Mouse (Mus musculus) kidney, embryonic 15.5 days (tissue): Measurements from ENCODE around the gene Cant1. TPM values are rescaled to one million over a fixed set of nuclear protein-coding genes. Genes with fewer than 3 reads are reported as not detected.

Experiments
- ATAC-seq: fragments of 200-750 bp; cut with Nextera tagmentation; replicated peaks from 2 replicates; pipeline ENCODE4 v1.8.0; 2017; ENCODE audit warnings: moderate TSS enrichment; ENCODE audit not compliant: low FRiP score
- H3K27ac ChIP-seq: fragments of 300-500 bp; sonication (generic); 2 replicates; pipeline ENCODE4 v1.5.1; 2015; ENCODE audit warnings: mild to moderate bottlenecking, inconsistent platforms
- H3K27me3 ChIP-seq: fragments of 300-500 bp; sonication (generic); 2 replicates; pipeline ENCODE4 v1.6.1; 2015; ENCODE audit warnings: inconsistent platforms
- H3K36me3 ChIP-seq: fragments of 300-500 bp; sonication (generic); 2 replicates; pipeline ENCODE4 v1.6.1; 2015; ENCODE audit warnings: inconsistent platforms
- H3K4me1 ChIP-seq: fragments of 300-500 bp; sonication (generic); 2 replicates; pipeline ENCODE4 v1.6.1; 2015; ENCODE audit warnings: inconsistent platforms
- H3K4me2 ChIP-seq: fragments of 300-500 bp; sonication (generic); 2 replicates; pipeline ENCODE4 v1.6.1; 2015; ENCODE audit warnings: moderate library complexity, mild to moderate bottlenecking, inconsistent platforms
- H3K4me3 ChIP-seq: fragments of 300-500 bp; sonication (generic); replicated peaks from 2 replicates; pipeline ENCODE4 v1.5.1; 2015; ENCODE audit warnings: mild to moderate bottlenecking, inconsistent platforms
- H3K9ac ChIP-seq: fragments of 300-500 bp; sonication (generic); 2 replicates; pipeline ENCODE4 v1.6.1; 2015; ENCODE audit warnings: mild to moderate bottlenecking, inconsistent platforms
- H3K9me3 ChIP-seq: fragments of 300-500 bp; sonication (generic); replicated peaks from 2 replicates; pipeline ENCODE4 v1.6.1; 2016; ENCODE audit warnings: inconsistent platforms
- WGBS: fragments of 180-500 bp; shearing (Covaris S2); methylation state at CpG from one replicate; pipeline ENCODE4 v1.1.7; 2015; ENCODE audit warnings: mixed read lengths; 5-methylcytosine and 5-hydroxymethylcytosine counted together
- polyA plus RNA-seq: library from polyadenylated mRNA; unstranded; fragments of >200 nt; fragmentation: Nextera tagmentation; extraction: Ambion mirVana; gene quantifications from 2 replicates; pipeline ENCODE4 v1.2.1, GENCODE M21; 2015

Gene Cant1
- polyA plus RNA-seq, 1 experiment from 2014 or later = 32.9 TPM

- no peaks in the 10 kb centered on the region for H3K9me3 ChIP-seq
- H3K27ac ChIP-seq = peak overlapping the region; percentile 76
- peaks cover 67% of the 10 kb centered on the region for H3K4me1 ChIP-seq
- 4% methylated on average over 11 of the region's 11 CpGs for WGBS
- ATAC-seq = peak; percentile 46; the same call in 1 of the 2 replicates
- peak overlapping the region; percentile 65 for H3K4me2 ChIP-seq
- H3K9ac ChIP-seq = peak overlapping the region; percentile 36; the same call in 1 of the 2 replicates
- peak overlapping the region; percentile 39 for H3K4me3 ChIP-seq
- peaks cover 13% of the 10 kb centered on the region; the same call in 1 of the 2 replicates for H3K27me3 ChIP-seq
- no peaks in the 10 kb centered on the region for H3K36me3 ChIP-seq
These were observed 9.6 kb upstream of the Cant1 start for GRCm38 (mm10) chr11:118428460-118428868.

GRCm38 (mm10) chr11:118427986-118428385 is 9.1 kb upstream of the Cant1 start, which contains the start of gene C1qtnf1:
C1qtnf1 (plus strand) TSS chr11:118428203.
- H3K4me1 ChIP-seq = peaks cover 64% of the 10 kb centered on the region
- H3K4me3 ChIP-seq = peak within 1 kb of the TSS; percentile 39
- H3K27ac ChIP-seq = peak within 1 kb of the TSS; percentile 76
- H3K9me3 ChIP-seq = no peaks in the 10 kb centered on the region
- H3K36me3 ChIP-seq = no peaks in the 10 kb centered on the region
- H3K9ac ChIP-seq = peak within 1 kb of the TSS; percentile 36; the same call in 1 of the 2 replicates
- peaks cover 13% of the 10 kb centered on the region; the same call in 1 of the 2 replicates for H3K27me3 ChIP-seq
- 0% methylated on average over 8 of the region's 8 CpGs for WGBS
- H3K4me2 ChIP-seq = peak within 1 kb of the TSS; percentile 65
- no peak for ATAC-seq

GRCm38 (mm10) chr11:118427266-118427779 is 8.4 kb upstream of the Cant1 start:
- H3K27me3 ChIP-seq = peaks cover 13% of the 10 kb centered on the region; the same call in 1 of the 2 replicates
- H3K4me3 ChIP-seq = no peak overlapping the region
- H3K36me3 ChIP-seq = no peaks in the 10 kb centered on the region
- peak overlapping the region; percentile 76; the same call in 1 of the 2 replicates for H3K27ac ChIP-seq
- WGBS = 21% methylated on average over 3 of the region's 3 CpGs
- H3K9me3 ChIP-seq = no peaks in the 10 kb centered on the region
- peak overlapping the region; percentile 65 for H3K4me2 ChIP-seq
- peaks cover 61% of the 10 kb centered on the region for H3K4me1 ChIP-seq
- ATAC-seq = no peak
- no peak overlapping the region for H3K9ac ChIP-seq

- Histone ChIP-seq H3K4me1 (peaks cover 56% of the 10 kb centered on the region), H3K4me2 (no peak overlapping the region), H3K36me3 (no peaks in the 10 kb centered on the region), H3K9me3 (no peaks in the 10 kb centered on the region), H3K4me3 (no peak overlapping the region), H3K27ac (no peak overlapping the region), H3K9ac (no peak overlapping the region), H3K27me3 (peaks cover 13% of the 10 kb centered on the region; the same call in 1 of the 2 replicates)
- 76% methylated on average over 5 of the region's 5 CpGs for WGBS
- ATAC-seq = no peak
These were observed 7.9 kb upstream of the Cant1 start for GRCm38 (mm10) chr11:118426765-118427164.

GRCm38 (mm10) chr11:118424621-118425335 is 5.9 kb upstream of the Cant1 start:
- H3K9ac ChIP-seq = no peak overlapping the region
- no peak overlapping the region for H3K27ac ChIP-seq
- H3K4me3 ChIP-seq = no peak overlapping the region
- no peaks in the 10 kb centered on the region for H3K36me3 ChIP-seq
- ATAC-seq = no peak
- H3K9me3 ChIP-seq = no peaks in the 10 kb centered on the region
- H3K4me2 ChIP-seq = no peak overlapping the region
- H3K27me3 ChIP-seq = peaks cover 13% of the 10 kb centered on the region; the same call in 1 of the 2 replicates
- 39% methylated on average over 13 of the region's 13 CpGs for WGBS
- H3K4me1 ChIP-seq = peaks cover 40% of the 10 kb centered on the region

- H3K27me3 ChIP-seq = peaks cover 13% of the 10 kb centered on the region; the same call in 1 of the 2 replicates
- peak overlapping the region; percentile 27; the same call in 1 of the 2 replicates for H3K27ac ChIP-seq
- peaks cover 34% of the 10 kb centered on the region for H3K4me1 ChIP-seq
- peak overlapping the region; percentile 51 for H3K4me2 ChIP-seq
- H3K9ac ChIP-seq = peak overlapping the region; percentile 33
- ATAC-seq = no peak
- no peaks in the 10 kb centered on the region for H3K36me3 ChIP-seq
- H3K9me3 ChIP-seq = no peaks in the 10 kb centered on the region
- no peak overlapping the region for H3K4me3 ChIP-seq
- WGBS = 8% methylated on average over 18 of the region's 18 CpGs
These were observed 4.5 kb upstream of the Cant1 start for GRCm38 (mm10) chr11:118423266-118423971.

- Histone ChIP-seq H3K9me3 (no peaks in the 10 kb centered on the region), H3K9ac (no peak overlapping the region), H3K36me3 (peaks cover 13% of the 10 kb centered on the region), H3K27me3 (0 out of 2 replicates have a peak, but pooled peaks cover 2% of the 10 kb centered on the region), H3K4me3 (no peak overlapping the region), H3K4me1 (peaks cover 39% of the 10 kb centered on the region), H3K4me2 (no peak overlapping the region), H3K27ac (no peak overlapping the region)
- 75% methylated on average over 7 of the region's 7 CpGs for WGBS
- no peak for ATAC-seq
These were observed 1.4 kb upstream of the Cant1 start for GRCm38 (mm10) chr11:118420261-118420660.

GRCm38 (mm10) chr11:118418442-118418833 is 448 bp downstream of the Cant1 start:
- H3K36me3 ChIP-seq = peaks cover 31% of the 10 kb centered on the region
- peak overlapping the region; percentile 94 for H3K9ac ChIP-seq
- peak overlapping the region; percentile 63 for H3K27ac ChIP-seq
- H3K4me2 ChIP-seq = peak overlapping the region; percentile 84
- peak overlapping the region; percentile 81 for H3K4me3 ChIP-seq
- ATAC-seq = no peak
- H3K27me3 ChIP-seq = no peaks in the 10 kb centered on the region
- no peaks in the 10 kb centered on the region for H3K9me3 ChIP-seq
- 3% methylated on average over 11 of the region's 12 CpGs for whole genome bisulfite sequencing
- H3K4me1 ChIP-seq = peaks cover 37% of the 10 kb centered on the region

- Histone ChIP-seq H3K9me3 (no peaks in the 10 kb centered on the region), H3K9ac (peak overlapping the region; percentile 94; the same call in 1 of the 2 replicates), H3K36me3 (peaks cover 32% of the 10 kb centered on the region), H3K4me3 (peak overlapping the region; percentile 81), H3K27me3 (no peaks in the 10 kb centered on the region), H3K27ac (no peak overlapping the region), H3K4me1 (peaks cover 45% of the 10 kb centered on the region), H3K4me2 (peak overlapping the region; percentile 84; the same call in 1 of the 2 replicates)
- no peak for ATAC-seq
- 91% methylated on average over 9 of the region's 9 CpGs for WGBS
These were observed 1.4 kb downstream of the Cant1 start for GRCm38 (mm10) chr11:118417496-118417895.

GRCm38 (mm10) chr11:118416046-118416445 is 2.8 kb downstream of the Cant1 start:
- Histone ChIP-seq H3K9me3 (no peaks in the 10 kb centered on the region), H3K27ac (no peak overlapping the region), H3K36me3 (peaks cover 35% of the 10 kb centered on the region), H3K4me1 (peaks cover 60% of the 10 kb centered on the region), H3K4me3 (no peak overlapping the region), H3K4me2 (no peak overlapping the region), H3K9ac (no peak overlapping the region), H3K27me3 (no peaks in the 10 kb centered on the region)
- 84% methylated on average over 7 of the region's 7 CpGs for WGBS
- ATAC-seq = no peak

GRCm38 (mm10) chr11:118415630-118416029 is 3.3 kb downstream of the Cant1 start:
- no peak for ATAC-seq
- Histone ChIP-seq H3K4me3 (no peak overlapping the region), H3K27ac (no peak overlapping the region), H3K4me1 (peaks cover 64% of the 10 kb centered on the region), H3K27me3 (no peaks in the 10 kb centered on the region), H3K36me3 (peaks cover 39% of the 10 kb centered on the region), H3K4me2 (no peak overlapping the region), H3K9me3 (no peaks in the 10 kb centered on the region), H3K9ac (no peak overlapping the region)
- 87% methylated on average over 6 of the region's 6 CpGs for WGBS

- H3K4me3 ChIP-seq = no peak overlapping the region
- H3K27me3 ChIP-seq = no peaks in the 10 kb centered on the region
- peaks cover 62% of the 10 kb centered on the region for H3K4me1 ChIP-seq
These were observed 4.6 kb downstream of the Cant1 start for GRCm38 (mm10) chr11:118414270-118414669.

More at GRCm38 (mm10) chr11:118414270-118414669, 4.6 kb downstream of the Cant1 start:
- peaks cover 52% of the 10 kb centered on the region for H3K36me3 ChIP-seq
- no peaks in the 10 kb centered on the region for H3K9me3 ChIP-seq
- H3K9ac ChIP-seq = no peak overlapping the region
- WGBS = 77% methylated on average over 5 of the region's 5 CpGs
- H3K27ac ChIP-seq = no peak overlapping the region; the same call in 1 of the 2 replicates
- H3K4me2 ChIP-seq = no peak overlapping the region
- ATAC-seq = no peak
